Mouse (Mus musculus) adrenal gland, adult (tissue): ENCODE results near the gene Stx3.

Experiments
- DNase-seq, 2 experiments: peaks; one replicate each; pipeline ENCODE4 v3.0.0; 2022 to 2023; ENCODE audit warnings: low spot score in 1 of 2; ENCODE audit not compliant: inconsistent age in 2 of 2

Stx3 gene

GRCm38 (mm10) chr19:11730278-11730677 lies 88.9 kb downstream of the Stx3 start:
- no peak for DNase-seq

GRCm38 (mm10) chr19:11727304-11727703 lies 91.9 kb downstream of the Stx3 start:
- DNase-seq, result no peak

GRCm38 (mm10) chr19:11725915-11726314 lies 93.3 kb downstream of the Stx3 start:
- DNase-seq, result no peak
